20 mouse cellular contexts compared by ENCODE assay signal in genomic region chr4:48625836-48626235, GRCm38 (mm10). TPM values are rescaled to one million over a fixed set of nuclear protein-coding genes. Genes with fewer than 3 reads are reported as not detected.
DNase-seq lines count a peak whose midpoint lies in the region; ATAC-seq lines count a peak whose summit lies in the region.
"Had no signal": no experiment of that assay in that cellular context is flagged by ENCODE, and none has a peak within 500 bp of the region (broad histone marks: within the 10 kb centered on the region; RNA-seq: fewer than 3 reads in every experiment).

No protein-coding gene starts in this region.

- no peak; the same call in 1 of the 2 replicates for ATAC-seq in embryonic facial prominence, embryonic 14.5 days (ENCODE audit: low read depth)
- ATAC-seq: CD4-positive, CD25-positive, alpha-beta regulatory T cell, adult 4 months; forebrain, embryonic 14.5 days had no signal

- H3K9me3 ChIP-seq in embryonic facial prominence, embryonic 14.5 days (ENCODE audit: control insufficient read depth, low read length), result no peaks in the 10 kb centered on the region
- H3K9me3 ChIP-seq in embryonic facial prominence, embryonic 10.5 days, result no peaks in the 10 kb centered on the region
- H3K9me3 ChIP-seq: hindbrain, embryonic 12.5 days had no signal

- no peaks in the 10 kb centered on the region for H3K4me1 ChIP-seq in embryonic facial prominence, embryonic 14.5 days (ENCODE audit: control insufficient read depth, insufficient read depth, low read length)
- peaks cover 4% of the 10 kb centered on the region; the same call in 1 of the 2 replicates for H3K4me1 ChIP-seq in embryonic facial prominence, embryonic 10.5 days
- H3K4me1 ChIP-seq: hindbrain, embryonic 12.5 days had no signal

- DNase-seq in embryonic facial prominence, embryonic 14.5 days (ENCODE audit: low spot score), result peak; percentile 56
- DNase-seq in embryonic facial prominence, embryonic 10.5 days (ENCODE audit: low spot score), result no peak
- peak; percentile 2 for DNase-seq in lung, postnatal 25 days (ENCODE audit: low spot score)
- no peak for DNase-seq in lung, postnatal 14 days
- DNase-seq in urinary bladder, postnatal 36 days (ENCODE audit: low spot score in 2 of 2), result peak; percentile 10 to 32
- DNase-seq in urinary bladder, postnatal 4 days (ENCODE audit: low spot score in 2 of 2), result no peak
- DNase-seq in left cerebral cortex, adult 9 months (ENCODE audit: low spot score in 2 of 2), result no peak
- no peak for DNase-seq in gastrocnemius, postnatal 14 days
- DNase-seq: adrenal gland, adult 8-10 months; adrenal gland, postnatal 36 days; B cell, adult 2 months; cerebellum, adult 2 months; cerebellum, postnatal 10 days; heart, postnatal 10 days; heart, postnatal 4 days had no signal

- H3K36me3 ChIP-seq in embryonic facial prominence, embryonic 14.5 days (ENCODE audit: control insufficient read depth, insufficient read depth, low read length), result peaks cover 46% of the 10 kb centered on the region
- peaks cover 98% of the 10 kb centered on the region for H3K36me3 ChIP-seq in embryonic facial prominence, embryonic 10.5 days (replicated peaks)
- H3K36me3 ChIP-seq: G1E had no signal

- no peak overlapping the region for H3K4me3 ChIP-seq in embryonic facial prominence, embryonic 14.5 days (ENCODE audit: low read depth, low read length)
- H3K4me3 ChIP-seq in embryonic facial prominence, embryonic 10.5 days, result no peak overlapping the region
- H3K4me3 ChIP-seq: hindbrain, embryonic 12.5 days had no signal

- no peaks in the 10 kb centered on the region for H3K27me3 ChIP-seq in embryonic facial prominence, embryonic 14.5 days (replicated peaks; ENCODE audit: control insufficient read depth, insufficient read depth, low read length)
- H3K27me3 ChIP-seq in embryonic facial prominence, embryonic 10.5 days (replicated peaks; ENCODE audit: low read depth, poor library complexity, severe bottlenecking), result no peaks in the 10 kb centered on the region
- H3K27me3 ChIP-seq: hindbrain, embryonic 12.5 days had no signal

- 67% methylated on average over 9 of the region's 9 CpGs for WGBS in embryonic facial prominence, embryonic 14.5 days
- WGBS in embryonic facial prominence, embryonic 10.5 days, result 93% methylated on average over 9 of the region's 9 CpGs

- 0 out of 2 replicates have a peak overlapping the region, but pooled peaks have one; percentile 10 for H3K27ac ChIP-seq in embryonic facial prominence, embryonic 14.5 days (replicated peaks; ENCODE audit: low read depth, low read length)
- no peak overlapping the region for H3K27ac ChIP-seq in embryonic facial prominence, embryonic 10.5 days (replicated peaks)
- H3K27ac ChIP-seq: hindbrain, embryonic 12.5 days had no signal

- H3K4me2 ChIP-seq in embryonic facial prominence, embryonic 14.5 days (ENCODE audit: low read depth, low read length), result no peak overlapping the region
- H3K4me2 ChIP-seq: hindbrain, embryonic 12.5 days had no signal

- no peak overlapping the region for H3K9ac ChIP-seq in embryonic facial prominence, embryonic 14.5 days (ENCODE audit: low read depth, low read length)
- H3K9ac ChIP-seq: hindbrain, embryonic 12.5 days had no signal

- intact Hi-C loops in gastrocnemius, postnatal 14 days (cut with DNase I; ENCODE audit: low total_unique reads), result no loop called here

RNA-seq across cellular contexts. Expression of gene Cavin4, which starts 37.5 kb away (rescaled TPM):
- polyA plus RNA-seq in embryonic facial prominence, embryonic 14.5 days (2014; fragmentation: Nextera tagmentation; extraction: Ambion mirVana), result 18.8 and 32.4 TPM in 2 replicates
- 1.8 TPM in 2 replicates for polyA plus RNA-seq in embryonic facial prominence, embryonic 10.5 days (2016; fragmentation: Nextera tagmentation; extraction: Ambion mirVana)
- total RNA-seq in gastrocnemius, postnatal 14 days (2021), result 100 to 1,000 TPM; 138 to 167 TPM
- total RNA-seq: granulocyte monocyte progenitor cell, adult 5-6 weeks had no signal
- polyA plus RNA-seq: CD4-positive, CD25-positive, alpha-beta regulatory T cell, adult 4 months; G1E had no signal

RNA-seq across cellular contexts. Expression of gene Tmeff1, which starts 40.9 kb away (rescaled TPM):
- 61.4 and 70.2 TPM in 2 replicates for polyA plus RNA-seq in embryonic facial prominence, embryonic 14.5 days (2014; fragmentation: Nextera tagmentation; extraction: Ambion mirVana)
- polyA plus RNA-seq in embryonic facial prominence, embryonic 10.5 days (2016; fragmentation: Nextera tagmentation; extraction: Ambion mirVana), result 110 and 112 TPM in 2 replicates
- total RNA-seq in gastrocnemius, postnatal 14 days (2021), result 1 to 10 TPM; 1.0 to 1.1 TPM
- total RNA-seq: G1E had no signal
- polyA plus RNA-seq: G1E had no signal

Comparison
In these comparisons a context has a peak if more than half of its experiments do, and no peak if none do; other contexts are left out.
1. DNase-seq: peak in embryonic facial prominence, embryonic 14.5 days (single experiment), lung, postnatal 25 days (single experiment) and urinary bladder, postnatal 36 days (2 of 2); none in embryonic facial prominence, embryonic 10.5 days (single experiment), lung, postnatal 14 days (single experiment), urinary bladder, postnatal 4 days (0 of 2), left cerebral cortex, adult 9 months (0 of 2) and gastrocnemius, postnatal 14 days (single experiment).